Mouse (Mus musculus) adrenal gland, postnatal 4 days (tissue): ENCODE measurements around the gene Dynlt1b. TPM values are rescaled to one million over a fixed set of nuclear protein-coding genes. Genes with fewer than 3 reads are reported as not detected.
"Not testable (repeated sequence)": the region's sequence is repeated elsewhere in the genome, so short reads cannot be mapped to it uniquely, and the experiment has no call there.

Source experiments
- DNase-seq, 2 experiments: peaks; one replicate each; pipeline ENCODE4 v3.0.0; 2021 to 2022; ENCODE audit warnings: low spot score in 2 of 2, mixed read lengths in 2 of 2
- total RNA-seq, 2 experiments: library from RNA; stranded (reverse); gene quantifications; 2 replicates each; pipeline ENCODE4 v1.2.3; 2021

The Dynlt1b gene
- total RNA-seq, 2 experiments from 2014 or later = 231 to 233 TPM

DNA sequence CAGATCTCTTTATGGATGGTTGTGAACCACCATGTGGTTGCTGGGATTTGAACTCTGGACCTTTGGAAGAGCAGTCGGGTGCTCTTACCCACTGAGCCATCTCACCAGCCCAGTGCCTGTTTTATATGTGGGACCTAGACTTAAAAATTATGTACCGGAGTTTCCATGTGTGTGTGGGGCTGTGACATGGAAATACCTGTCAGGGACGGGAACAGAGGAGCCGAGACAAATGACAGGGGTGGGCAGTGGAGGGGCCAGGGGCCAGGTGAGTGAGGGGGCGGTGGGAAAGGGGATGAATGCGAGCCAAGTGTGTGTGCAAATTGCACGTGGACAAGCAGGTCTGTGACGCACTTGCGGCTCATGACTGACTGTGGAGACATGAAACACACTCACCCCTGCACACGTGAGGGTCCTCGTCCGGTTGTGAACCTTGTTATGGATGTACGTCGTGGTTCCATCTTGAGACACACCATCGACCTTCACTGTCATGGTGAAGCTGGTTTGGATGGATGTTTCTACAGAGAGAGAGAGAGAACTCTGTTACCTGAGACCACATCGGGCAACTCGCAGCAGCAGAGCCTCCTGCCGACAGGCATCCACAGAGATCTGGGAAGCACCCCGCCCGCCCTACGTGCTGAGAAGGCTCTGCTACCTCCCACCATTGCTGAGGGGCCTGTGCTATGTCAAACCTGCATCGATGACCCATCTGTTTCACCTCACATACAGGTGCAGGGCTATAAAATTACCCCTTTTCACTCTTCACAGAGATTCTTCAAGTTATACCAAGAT, 26.9 kb downstream of the Dynlt1b start:
- not testable (repeated sequence) for DNase-seq

DNA sequence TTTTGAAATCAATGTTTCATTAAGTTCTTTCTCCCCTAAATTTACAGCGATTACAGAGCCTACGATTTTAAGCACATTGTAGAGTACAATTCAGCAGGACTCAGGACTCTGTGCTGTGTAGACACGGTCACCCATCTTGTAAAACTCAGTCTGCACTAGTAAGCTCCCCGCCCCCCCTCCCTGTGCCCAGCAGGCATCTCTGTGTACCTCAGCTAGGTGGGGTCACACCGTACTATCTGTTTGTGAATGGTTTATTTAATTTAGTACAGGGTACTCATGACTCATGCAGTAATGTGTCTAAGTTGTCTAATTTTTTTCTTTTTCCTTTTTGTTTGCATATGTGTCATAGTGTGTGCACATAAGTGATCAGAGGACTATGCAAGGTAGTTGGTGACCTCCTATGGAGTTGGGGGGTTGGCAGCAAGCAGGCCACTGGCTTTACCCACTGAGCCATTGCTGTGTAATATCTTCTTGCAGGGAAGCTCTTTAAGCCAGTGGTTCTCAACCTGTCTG, 31.2 kb downstream of the Dynlt1b start:
- DNase-seq = not testable (repeated sequence)

DNA sequence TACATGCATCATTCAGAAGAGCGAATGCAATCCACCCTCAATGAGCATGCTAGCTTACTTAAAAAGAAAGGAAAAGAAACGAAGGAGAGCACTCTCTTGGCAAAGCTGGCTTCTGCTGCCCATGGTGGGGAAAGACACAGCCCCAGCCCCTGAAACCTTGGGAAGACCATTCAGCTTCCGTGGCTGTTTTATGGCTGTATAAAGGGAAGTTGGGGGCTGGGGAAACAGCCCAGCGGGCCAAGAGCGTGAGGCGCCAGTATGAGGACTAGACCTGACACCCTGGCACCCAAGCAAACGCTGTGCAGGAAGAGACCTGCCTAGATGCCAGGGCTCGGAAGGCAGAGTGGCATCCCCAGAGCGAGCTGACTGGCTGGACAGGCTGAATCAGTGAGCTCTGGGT, 35.8 kb downstream of the Dynlt1b start:
- not testable (repeated sequence) for DNase-seq

DNA sequence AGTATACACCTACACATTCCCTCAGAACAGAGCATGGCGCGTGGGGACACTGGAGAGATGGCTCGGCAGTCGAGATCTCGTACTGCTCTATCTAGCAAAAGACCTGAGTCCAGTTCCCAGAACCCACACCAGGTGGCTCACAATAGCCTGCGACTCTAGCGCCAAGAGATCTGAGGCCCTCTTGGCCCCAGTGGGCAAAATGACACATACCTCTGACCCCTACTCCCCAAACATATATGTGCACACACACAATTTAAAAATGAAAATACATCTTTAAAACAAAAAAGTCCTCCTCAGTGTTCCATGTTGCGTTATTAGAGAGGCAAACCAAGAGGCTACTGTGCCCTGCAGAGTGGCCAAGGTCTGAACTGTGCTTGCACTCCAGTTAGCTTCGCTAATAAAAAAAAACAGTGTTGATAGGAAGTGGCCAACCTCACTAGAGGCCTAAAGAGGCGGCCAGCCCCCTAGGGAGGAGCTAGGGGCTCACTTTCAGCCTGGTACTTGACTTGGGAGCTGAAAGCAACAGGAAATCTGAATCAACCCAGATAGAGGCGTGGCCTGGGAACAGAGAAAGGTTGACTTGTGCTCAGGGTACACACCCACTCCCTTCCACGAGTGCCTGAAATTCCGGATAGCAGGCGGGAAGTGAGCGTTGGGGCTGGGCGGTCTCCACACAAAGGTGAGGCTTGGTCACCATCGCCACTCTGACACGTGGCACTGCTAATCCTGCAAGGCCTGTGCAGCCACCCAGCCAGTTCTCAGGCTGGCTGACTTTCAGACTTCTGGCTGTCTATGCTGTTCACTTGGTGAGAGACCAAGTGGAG, 37.9 kb downstream of the Dynlt1b start:
- DNase-seq = not testable (repeated sequence)

DNA sequence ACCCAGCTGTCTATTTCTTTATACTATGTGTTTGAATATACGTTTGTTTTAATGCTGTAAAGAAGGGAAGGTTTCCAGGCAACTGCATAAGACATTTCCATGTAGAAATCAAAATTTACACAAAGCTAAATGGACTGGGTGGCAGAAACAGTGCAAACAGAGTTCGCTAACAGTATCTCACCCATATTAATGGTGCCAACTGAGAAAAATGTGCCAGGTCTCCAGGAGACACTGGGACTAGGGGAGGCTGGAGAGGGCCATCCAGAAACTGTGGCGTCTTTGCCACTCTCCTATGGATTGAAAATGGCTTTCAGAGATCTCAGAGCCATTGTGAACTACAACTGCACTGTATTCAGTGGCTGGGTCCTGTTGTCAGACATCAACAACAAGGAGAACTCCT, 40.1 kb downstream of the Dynlt1b start:
- DNase-seq = not testable (repeated sequence)

DNA sequence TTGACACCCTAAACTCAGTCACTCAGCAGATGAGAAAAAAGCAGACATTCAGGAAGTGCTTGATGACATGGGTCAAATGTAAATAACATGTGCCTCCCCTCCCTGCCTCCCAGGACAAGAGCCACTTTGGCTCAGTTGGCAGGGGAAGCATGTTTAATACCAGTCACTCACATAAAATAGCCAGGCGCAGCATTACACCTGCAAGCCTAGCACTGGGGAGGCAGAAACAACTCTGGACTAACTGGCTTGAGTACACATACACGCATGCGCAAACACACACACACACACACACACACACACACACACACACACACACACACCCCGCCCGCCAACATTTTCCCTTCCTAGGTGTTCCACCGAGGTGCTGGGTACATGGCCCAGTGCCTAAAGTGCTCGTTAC, 40.8 kb downstream of the Dynlt1b start:
- DNase-seq = not testable (repeated sequence)

DNA sequence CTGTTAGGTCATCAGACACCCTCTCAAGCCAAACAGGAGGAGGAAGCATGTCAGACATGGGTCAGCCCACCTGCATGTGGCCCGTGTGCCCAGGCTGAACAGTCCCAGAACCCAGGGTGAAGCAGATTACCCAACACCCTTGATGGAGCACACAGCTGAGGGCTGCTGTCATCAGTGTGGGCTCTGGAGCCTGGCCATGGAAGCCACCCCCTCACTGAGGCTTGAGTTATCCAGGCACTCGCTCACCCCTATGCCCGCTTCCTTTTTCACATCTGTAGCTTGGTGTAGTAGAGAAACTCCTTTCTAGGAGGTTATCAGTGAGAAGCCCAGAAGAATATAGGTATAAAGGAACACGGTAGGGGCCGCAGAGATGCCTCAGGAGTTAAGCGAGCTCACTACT, 45.4 kb downstream of the Dynlt1b start:
- DNase-seq = not testable (repeated sequence)

DNA sequence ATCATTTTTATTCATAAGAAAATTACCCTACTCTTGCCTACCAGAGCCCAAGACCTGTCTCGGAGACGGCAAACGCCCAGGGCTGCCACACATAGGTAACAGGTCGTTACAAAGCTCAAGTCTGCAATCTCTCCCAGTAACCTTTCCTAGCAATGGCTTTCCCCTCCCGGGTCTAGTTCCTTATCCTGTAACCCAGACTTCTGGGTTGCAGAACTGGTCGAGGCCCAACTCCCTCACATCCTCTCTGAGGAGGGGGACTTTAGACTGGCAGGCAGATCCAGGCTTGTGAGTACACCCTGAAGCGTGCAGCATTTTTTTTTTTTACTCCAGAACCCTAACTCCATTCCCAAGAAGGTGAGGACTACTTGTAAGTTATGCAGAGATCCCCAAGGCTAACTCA, 46.0 kb downstream of the Dynlt1b start:
- not testable (repeated sequence) for DNase-seq

DNA sequence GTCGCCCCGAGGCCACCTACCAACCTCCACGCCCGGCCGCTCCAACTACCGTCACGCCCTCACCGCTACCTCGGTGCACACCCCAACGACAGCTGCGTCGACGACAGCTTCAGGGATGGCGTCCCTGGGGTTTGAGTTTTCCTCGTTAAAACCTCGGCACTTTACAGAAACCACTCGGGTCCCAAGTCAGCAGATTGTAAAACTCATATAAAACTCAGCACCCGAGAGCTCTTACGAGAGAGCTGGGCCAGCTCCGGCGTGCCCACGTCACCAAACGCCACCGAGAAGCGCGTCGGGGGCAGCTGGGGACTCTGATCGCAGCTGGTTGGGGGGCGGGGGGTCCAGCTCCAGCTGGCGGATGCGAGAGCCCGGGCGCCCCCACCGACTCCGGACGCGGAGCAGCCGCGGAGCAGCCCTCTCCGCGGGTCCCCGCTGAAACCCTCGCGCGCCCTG, 46.6 kb downstream of the Dynlt1b start:
- DNase-seq = not testable (repeated sequence)

DNA sequence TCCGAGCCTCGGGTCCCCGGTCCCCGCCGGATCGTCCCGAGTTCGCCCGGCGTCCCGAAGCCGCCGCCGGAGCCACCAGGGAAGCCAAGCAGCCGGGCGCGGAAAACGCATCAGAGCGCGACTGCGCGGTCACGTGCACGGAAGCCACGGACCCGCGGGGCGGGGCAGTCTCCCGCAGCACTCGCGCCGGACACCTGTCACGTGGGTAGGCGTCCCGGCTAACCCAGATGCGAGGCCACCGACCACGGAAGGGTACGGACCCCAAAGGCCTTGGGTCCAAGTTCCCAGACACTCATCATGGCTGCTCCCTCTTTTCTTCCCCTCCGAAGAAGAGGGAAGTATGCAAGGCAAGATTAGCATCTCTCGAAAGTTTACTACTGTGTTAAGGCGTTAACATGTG, 47.1 kb downstream of the Dynlt1b start:
- DNase-seq = not testable (repeated sequence)

DNA sequence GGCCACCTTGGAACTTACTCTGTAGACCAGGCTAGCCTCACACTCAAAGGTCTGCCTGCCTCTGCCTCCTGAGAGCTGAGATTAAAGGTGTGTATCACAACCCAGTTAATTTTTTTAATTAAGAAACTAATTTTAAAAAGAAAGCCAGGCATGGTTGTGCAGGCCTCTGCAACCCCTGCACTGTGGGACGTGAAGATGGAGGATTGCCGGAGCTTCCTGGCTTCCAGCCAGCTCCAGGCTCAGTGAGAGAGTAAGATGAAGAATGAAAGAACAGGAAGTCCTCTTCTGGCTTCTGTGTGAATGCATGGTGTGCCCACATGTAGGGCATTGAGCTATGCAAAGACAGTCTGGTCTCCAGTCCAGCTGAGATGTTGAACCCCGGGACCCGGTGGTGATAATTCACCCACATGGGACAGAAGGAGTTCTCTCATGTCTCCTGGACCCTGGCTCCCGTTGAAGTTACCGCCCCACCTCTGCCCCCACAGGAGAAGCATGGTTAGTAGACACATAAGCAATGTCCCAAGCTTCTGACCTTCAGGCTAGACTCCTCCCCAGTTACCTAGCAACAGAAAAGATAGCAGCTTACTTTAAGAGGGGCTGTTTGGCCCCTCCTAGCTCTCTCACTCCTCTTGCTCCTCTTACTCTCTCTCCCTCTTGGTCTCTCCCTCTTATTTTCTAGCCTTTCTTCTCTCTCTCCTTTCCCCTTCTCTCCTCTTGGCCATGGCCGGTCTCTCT, 51.1 kb downstream of the Dynlt1b start:
- DNase-seq = not testable (repeated sequence)

DNA sequence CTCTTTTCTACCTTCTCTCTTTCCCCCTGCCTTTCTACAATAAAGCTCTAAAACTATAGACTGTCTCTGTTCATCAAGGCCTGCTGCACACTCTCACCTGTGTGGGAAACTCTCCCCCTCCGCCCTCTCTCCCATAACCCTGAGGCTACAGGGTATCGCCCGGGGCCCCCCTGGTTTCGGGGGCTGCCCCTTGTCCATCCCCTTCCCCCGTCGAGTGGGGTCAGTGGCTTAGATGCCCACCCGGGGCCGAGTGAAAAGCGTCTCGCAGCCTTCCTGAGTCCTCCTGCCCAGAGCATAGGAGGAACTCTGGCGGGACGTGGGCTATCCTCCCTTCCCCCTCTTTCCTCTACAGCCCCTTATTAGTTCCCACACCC, 51.7 kb downstream of the Dynlt1b start:
- DNase-seq = not testable (repeated sequence)

DNA sequence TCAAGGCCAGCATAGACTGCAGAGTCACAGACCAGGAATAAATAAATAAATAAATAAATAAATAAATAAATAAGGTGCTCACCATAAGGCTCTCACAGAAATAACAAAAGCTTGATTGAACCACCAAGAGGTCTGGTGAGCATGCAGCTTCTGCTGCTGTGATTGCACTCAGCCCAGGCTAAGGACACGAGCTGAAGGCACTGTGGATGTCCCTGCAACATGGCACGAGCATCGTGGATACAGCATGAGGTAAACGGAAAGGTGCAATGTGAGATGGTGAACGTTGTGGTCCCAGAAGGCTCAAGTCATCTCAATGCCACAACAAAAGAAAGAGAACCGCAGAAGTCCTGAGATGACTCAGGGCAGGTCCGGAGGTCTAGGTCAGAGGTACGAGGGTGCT, 52.3 kb downstream of the Dynlt1b start:
- DNase-seq = not testable (repeated sequence)

Other genes starting within 250 kb of the Dynlt1b start
- gene Tmem181a, start 173.3 kb upstream of the Dynlt1b start, total RNA-seq = 10 to 100 TPM; 20.7 to 22.2 TPM
- gene Dynlt1a, start 112.6 kb upstream of the Dynlt1b start, total RNA-seq = 10 to 100 TPM in 1 of 2 experiments, 1 to 10 TPM in 1; 9.6 to 11.8 TPM
- gene Dynlt1c, start 171.6 kb downstream of the Dynlt1b start, total RNA-seq = 10 to 100 TPM; 29.7 to 30.9 TPM
- gene Dynlt1f, start 225.8 kb downstream of the Dynlt1b start, total RNA-seq = 100 to 1,000 TPM; 215 to 228 TPM
- under 1 TPM; 0.68 to 0.73 TPM for gene Sytl3, start 229.0 kb downstream of the Dynlt1b start, total RNA-seq